Mouse (Mus musculus) hindbrain, postnatal 0 days (tissue): ENCODE data around the gene Pmepa1. TPM values are rescaled to one million over a fixed set of nuclear protein-coding genes. Genes with fewer than 3 reads are reported as not detected.

Source experiments
- ATAC-seq: fragments of 200-750 bp; cut with Nextera tagmentation; 2 replicates; pipeline ENCODE4 v1.8.0; 2017; ENCODE audit warnings: mild to moderate bottlenecking, moderate TSS enrichment, moderate library complexity
- DNase-seq: peaks from one replicate; pipeline ENCODE4 v3.0.0-alpha.2; 2015; ENCODE audit warnings: low spot score
- H3K27ac ChIP-seq: fragments of 300-500 bp; sonication (generic); 2 replicates; pipeline ENCODE4 v1.5.1; 2014; ENCODE audit warnings: mild to moderate bottlenecking
- H3K27me3 ChIP-seq: fragments of 300-500 bp; sonication (generic); 2 replicates; pipeline ENCODE4 v1.6.1; 2014; ENCODE audit warnings: low read length, mixed read lengths; ENCODE audit not compliant: insufficient read depth
- H3K36me3 ChIP-seq: fragments of 300-500 bp; sonication (generic); 2 replicates; pipeline ENCODE4 v1.6.1; 2014; ENCODE audit warnings: low read length, mixed read lengths; ENCODE audit not compliant: insufficient read depth
- H3K4me1 ChIP-seq: fragments of 300-500 bp; sonication (generic); 2 replicates; pipeline ENCODE4 v1.6.1; 2014; ENCODE audit warnings: antibody characterized with exemption, low read length, mixed read lengths; ENCODE audit not compliant: insufficient read depth
- H3K4me2 ChIP-seq: fragments of 300-500 bp; sonication (generic); 2 replicates; pipeline ENCODE4 v1.6.1; 2014; ENCODE audit warnings: low read depth, mild to moderate bottlenecking, low read length, moderate library complexity, mixed read lengths
- H3K4me3 ChIP-seq: fragments of 300-500 bp; sonication (generic); 2 replicates; pipeline ENCODE4 v1.5.1; 2014; ENCODE audit warnings: low read length
- H3K9ac ChIP-seq: fragments of 300-500 bp; sonication (generic); replicated peaks from 2 replicates; pipeline ENCODE4 v1.6.1; 2014; ENCODE audit warnings: mild to moderate bottlenecking, low read length, moderate library complexity, mixed read lengths
- H3K9me3 ChIP-seq: fragments of 300-500 bp; sonication (generic); 2 replicates; pipeline ENCODE4 v1.6.1; 2016; ENCODE audit warnings: low read length, mixed read lengths
- CTCF ChIP-seq: IDR thresholded peaks from 2 replicates; pipeline ENCODE4 v1.5.1; 2016; ENCODE audit warnings: antibody characterized with exemption, control low read depth, low read depth
- WGBS: fragments of 180-500 bp; shearing (Covaris S2); extraction: QIAGEN DNeasy Blood & Tissue Kit; methylation state at CpG from one replicate; pipeline ENCODE4 v1.1.7; 2014; 5-methylcytosine and 5-hydroxymethylcytosine counted together
- polyA plus RNA-seq: library from polyadenylated mRNA; unstranded; fragments of >200 nt; fragmentation: Nextera tagmentation; extraction: Ambion mirVana; gene quantifications from 2 replicates; pipeline ENCODE4 v1.2.1, GENCODE M21; 2015
- total RNA-seq: library from RNA; depleted of rRNA; stranded (reverse); fragments of >200 nt; gene quantifications from 2 replicates; pipeline ENCODE4 v1.2.3, GENCODE M21; 2014

Pmepa1 gene
- total and polyA plus RNA-seq, 2 experiments from 2014 or later, result 3.0 to 16.0 TPM

- ATAC-seq, result peak; percentile 53
- WGBS, result 30% methylated on average over 13 of the region's 13 CpGs
- no peaks in the 10 kb centered on the region for H3K9me3 ChIP-seq
- no peak overlapping the region for H3K9ac ChIP-seq
- TF ChIP-seq CTCF, result no peak
- peak; percentile 80 for DNase-seq
- H3K4me3 ChIP-seq, result no peak overlapping the region
- peaks cover 12% of the 10 kb centered on the region; the same call in 1 of the 2 replicates for H3K4me1 ChIP-seq
- H3K4me2 ChIP-seq, result no peak overlapping the region
- no peaks in the 10 kb centered on the region for H3K36me3 ChIP-seq
- no peak overlapping the region for H3K27ac ChIP-seq
- H3K27me3 ChIP-seq, result no peaks in the 10 kb centered on the region
Measured at GRCm38 (mm10) chr2:173264467-173265128, 11.7 kb downstream of the Pmepa1 start.

- no peak for TF ChIP-seq CTCF
- no peak overlapping the region for H3K9ac ChIP-seq
- H3K4me1 ChIP-seq, result peaks cover 13% of the 10 kb centered on the region; the same call in 1 of the 2 replicates
- WGBS, result 73% methylated on average over 11 of the region's 11 CpGs
- H3K9me3 ChIP-seq, result no peaks in the 10 kb centered on the region
- H3K27ac ChIP-seq, result no peak overlapping the region
- no peak overlapping the region for H3K4me3 ChIP-seq
- no peaks in the 10 kb centered on the region for H3K36me3 ChIP-seq
- no peaks in the 10 kb centered on the region for H3K27me3 ChIP-seq
- ATAC-seq, result no peak
- H3K4me2 ChIP-seq, result no peak overlapping the region
- no peak for DNase-seq
Measured at GRCm38 (mm10) chr2:173263636-173264330, 12.6 kb downstream of the Pmepa1 start.

GRCm38 (mm10) chr2:173261497-173261896 is 14.8 kb downstream of the Pmepa1 start:
- H3K9me3 ChIP-seq, result no peaks in the 10 kb centered on the region
- TF ChIP-seq CTCF, result no peak
- no peaks in the 10 kb centered on the region for H3K36me3 ChIP-seq
- H3K4me3 ChIP-seq, result no peak overlapping the region
- no peak overlapping the region for H3K27ac ChIP-seq
- 52% methylated on average over 10 of the region's 10 CpGs for WGBS
- H3K4me1 ChIP-seq, result peaks cover 36% of the 10 kb centered on the region
- DNase-seq (peak; percentile 69), ATAC-seq (no peak)
- no peak overlapping the region for H3K4me2 ChIP-seq
- H3K27me3 ChIP-seq, result no peaks in the 10 kb centered on the region
- H3K9ac ChIP-seq, result no peak overlapping the region

GRCm38 (mm10) chr2:173258459-173259091 is 17.8 kb downstream of the Pmepa1 start:
- 26% methylated on average over 9 of the region's 9 CpGs for WGBS
- Histone ChIP-seq H3K4me3 (no peak overlapping the region), H3K9me3 (no peaks in the 10 kb centered on the region), H3K4me1 (peaks cover 36% of the 10 kb centered on the region), H3K9ac (no peak overlapping the region), H3K4me2 (no peak overlapping the region), H3K27me3 (no peaks in the 10 kb centered on the region), H3K27ac (no peak overlapping the region), H3K36me3 (no peaks in the 10 kb centered on the region)
- no peak; the same call in 1 of the 2 replicates for TF ChIP-seq CTCF
- DNase-seq, result no peak
- ATAC-seq, result no peak

GRCm38 (mm10) chr2:173257610-173258009 is 18.7 kb downstream of the Pmepa1 start:
- no peaks in the 10 kb centered on the region for H3K36me3 ChIP-seq
- no peak overlapping the region for H3K9ac ChIP-seq
- 0 out of 2 replicates have a peak overlapping the region, but pooled peaks have one; percentile 20 for H3K27ac ChIP-seq
- DNase-seq (peak; percentile 91), ATAC-seq (peak; percentile 92)
- TF ChIP-seq CTCF, result no peak
- peaks cover 42% of the 10 kb centered on the region for H3K4me1 ChIP-seq
- H3K9me3 ChIP-seq, result no peaks in the 10 kb centered on the region
- no peaks in the 10 kb centered on the region for H3K27me3 ChIP-seq
- WGBS, result 24% methylated on average over 7 of the region's 7 CpGs
- H3K4me3 ChIP-seq, result no peak overlapping the region
- H3K4me2 ChIP-seq, result no peak overlapping the region

- Histone ChIP-seq H3K27me3 (no peaks in the 10 kb centered on the region), H3K36me3 (no peaks in the 10 kb centered on the region), H3K9ac (no peak overlapping the region), H3K9me3 (no peaks in the 10 kb centered on the region), H3K4me3 (no peak overlapping the region), H3K4me2 (no peak overlapping the region), H3K4me1 (peaks cover 42% of the 10 kb centered on the region), H3K27ac (no peak overlapping the region)
- no peak for DNase-seq
- TF ChIP-seq CTCF, result no peak
- ATAC-seq, result no peak
- WGBS, result 60% methylated on average over 4 of the region's 4 CpGs
Measured at GRCm38 (mm10) chr2:173256552-173256949, 19.8 kb downstream of the Pmepa1 start.
